Mouse (Mus musculus): ENCODE data around the gene Chmp6.
A peak's percentile ranks its signal among the peaks of the same experiment; 100 is the strongest.

Gene Chmp6

DNA sequence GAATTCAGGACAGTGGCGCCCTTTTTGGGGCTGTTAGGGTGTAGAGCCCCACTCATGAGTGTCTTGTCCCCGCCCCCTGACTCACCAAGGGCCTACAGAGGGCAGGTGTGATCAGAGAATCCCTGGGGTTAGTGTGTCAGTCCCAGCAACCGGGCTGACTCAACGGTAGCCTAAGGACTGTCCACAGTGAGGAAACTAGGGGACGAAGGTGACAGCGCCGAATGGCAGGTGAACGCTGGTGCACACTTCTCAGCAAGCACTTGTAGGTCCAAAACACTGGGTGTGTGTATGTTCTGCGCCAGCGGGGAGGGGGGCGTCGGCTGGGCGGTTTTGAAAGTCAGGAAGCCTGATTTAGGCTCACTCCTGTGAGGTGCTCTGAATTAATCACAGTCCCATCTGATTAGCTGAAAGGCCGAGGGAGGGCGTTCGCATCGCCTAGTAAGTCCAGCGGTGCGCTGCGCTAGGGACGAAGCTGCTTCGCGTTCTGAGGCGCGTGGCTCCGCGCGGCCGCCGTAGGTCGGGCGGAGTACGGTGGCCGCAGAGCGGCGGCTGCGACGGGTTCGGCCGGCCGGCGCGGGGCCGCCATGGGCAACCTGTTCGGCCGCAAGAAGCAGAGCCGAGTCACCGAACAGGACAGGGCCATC, at the start of gene Chmp6:
Chmp6 (plus strand) TSS at position 151 of the 644 bp plus-strand sequence.
- peak; percentile 95 for DNase-seq

DNA sequence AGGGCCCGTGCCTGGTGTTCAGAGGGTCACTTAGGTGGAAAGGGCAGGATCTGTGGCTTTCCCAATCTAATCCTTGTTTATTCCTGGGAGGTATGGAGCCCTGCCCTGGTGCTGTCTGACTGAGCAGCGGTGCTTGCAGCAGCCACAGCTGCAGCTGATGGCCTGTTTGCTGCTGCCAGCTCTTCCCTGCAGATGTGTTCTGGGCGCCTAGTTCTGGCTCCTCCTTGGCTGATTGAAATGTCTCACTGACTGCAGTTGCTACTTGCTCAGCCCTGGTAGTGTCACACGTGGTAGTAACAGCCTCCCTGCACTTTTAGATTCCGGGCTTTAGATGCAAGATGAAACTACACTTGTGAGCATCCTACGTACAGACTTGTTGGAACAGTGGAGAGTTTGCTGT, 46.4 kb upstream of the Chmp6 start:
- DNase-seq, result no peak

DNA sequence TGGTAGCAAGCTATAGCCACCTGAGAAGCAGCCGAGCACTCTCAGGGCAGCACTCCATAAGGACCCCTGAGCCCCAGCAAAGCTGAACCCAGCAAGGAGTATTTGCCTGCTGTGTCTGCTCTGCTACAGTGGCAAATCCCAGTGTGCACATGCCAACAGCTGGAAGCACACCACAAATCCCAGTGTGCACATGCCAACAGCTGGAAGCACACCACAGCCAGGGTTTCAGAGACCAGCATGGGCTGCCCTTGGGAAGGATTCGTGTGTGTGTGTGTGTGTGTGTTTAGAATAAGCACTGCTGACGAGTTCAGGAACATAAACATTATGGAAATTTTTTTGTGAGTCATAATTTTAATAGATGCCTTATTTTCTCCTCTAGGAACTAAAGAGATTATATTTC, 45.1 kb upstream of the Chmp6 start:
- DNase-seq, result no peak

DNA sequence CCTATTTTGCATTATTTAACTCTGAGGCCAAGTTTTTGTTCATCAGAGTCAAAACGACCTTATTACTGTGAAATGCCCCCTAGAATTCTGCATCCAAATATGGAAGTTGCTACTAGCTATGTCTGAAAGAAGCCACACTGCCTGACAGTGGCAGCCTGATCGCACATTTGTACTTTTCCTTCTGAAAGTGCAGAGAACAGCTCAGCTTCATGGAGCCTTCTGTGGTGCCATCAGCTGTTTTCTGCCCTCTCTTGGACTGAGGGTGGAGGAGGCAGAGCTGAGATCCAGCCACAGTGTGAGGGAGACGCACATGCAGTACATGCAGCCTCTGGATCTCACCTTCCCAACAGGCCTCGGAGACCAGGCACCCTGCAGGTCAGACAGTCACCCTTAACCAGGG, 44.7 kb upstream of the Chmp6 start:
- no peak for DNase-seq

DNA sequence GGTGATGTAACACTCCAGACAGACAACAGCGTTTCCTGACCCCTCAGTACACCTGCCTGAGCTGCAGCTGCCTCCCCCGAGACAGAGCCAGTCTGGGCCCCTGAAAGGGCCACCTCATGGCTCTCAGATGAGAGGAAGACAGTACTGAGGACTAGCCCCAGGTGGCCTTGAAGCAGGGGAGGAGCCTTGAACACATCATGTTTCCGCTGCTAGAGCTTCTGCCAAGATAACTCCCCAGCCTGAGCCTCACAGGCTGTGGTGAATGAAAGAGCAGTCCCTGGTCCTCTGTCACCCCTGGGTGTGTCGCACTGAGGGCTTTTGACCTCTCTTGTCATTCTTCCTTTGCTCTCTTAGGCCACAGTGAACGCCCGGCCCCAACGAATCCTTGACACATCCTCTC, 42.1 kb upstream of the Chmp6 start:
- no peak for DNase-seq

DNA sequence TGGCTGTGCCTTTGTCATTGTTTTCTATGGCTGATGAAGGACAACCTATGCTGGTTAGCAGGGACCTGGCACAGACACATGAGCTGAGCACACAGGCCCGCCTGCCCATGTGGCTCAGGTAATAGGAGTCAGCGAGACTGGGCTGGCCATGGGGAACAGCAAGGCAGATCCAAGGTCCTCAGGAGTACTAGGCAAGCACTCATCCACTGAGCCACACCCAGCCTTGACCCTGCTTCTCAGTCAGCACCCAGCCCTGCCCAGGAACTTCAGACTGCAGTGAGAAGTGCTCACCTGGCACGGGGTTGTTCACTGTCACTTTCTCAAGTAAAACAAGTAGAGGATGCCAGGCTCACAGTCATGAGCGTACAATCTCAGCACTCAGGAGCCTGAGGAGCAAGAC, 39.6 kb upstream of the Chmp6 start:
- no peak for DNase-seq

DNA sequence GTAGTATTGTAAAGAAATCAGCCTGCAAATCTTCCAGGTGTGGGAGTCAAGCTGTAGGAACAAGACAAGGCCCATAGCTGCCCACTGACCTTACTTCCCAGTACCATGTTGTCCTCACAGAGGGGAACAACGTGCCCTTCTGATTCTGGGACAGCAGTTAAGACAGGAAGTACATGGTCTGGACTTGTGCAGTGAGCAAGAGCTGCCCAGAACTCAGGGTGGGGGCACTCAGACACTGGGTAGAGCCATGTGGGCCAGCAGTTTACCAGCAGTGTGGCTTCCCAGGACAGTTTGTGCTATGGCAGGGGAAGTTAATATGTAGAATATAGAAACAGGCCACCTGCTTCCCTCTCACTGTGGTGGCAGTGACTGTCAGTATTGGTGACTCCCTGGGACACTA, 38.4 kb upstream of the Chmp6 start:
- DNase-seq, result no peak

DNA sequence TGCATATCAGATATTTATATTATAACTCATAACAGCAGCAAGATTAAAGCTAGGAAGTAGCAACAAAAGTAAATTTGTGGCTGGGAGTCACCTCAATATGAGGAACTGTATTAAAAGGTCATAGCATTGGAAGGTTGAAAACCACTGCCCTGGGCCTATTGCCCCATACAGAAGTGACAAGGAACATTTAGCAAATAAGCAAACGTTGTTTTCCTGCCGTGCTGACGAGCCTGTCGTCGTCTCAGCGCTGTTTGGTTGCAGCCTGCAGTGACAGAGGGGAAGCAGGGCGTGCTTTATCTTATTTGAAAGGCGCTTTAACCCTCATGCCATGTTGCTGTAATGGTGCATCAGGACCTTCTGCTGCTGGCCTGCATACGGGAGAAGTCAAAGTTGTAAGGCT, 37.6 kb upstream of the Chmp6 start:
- no peak for DNase-seq

DNA sequence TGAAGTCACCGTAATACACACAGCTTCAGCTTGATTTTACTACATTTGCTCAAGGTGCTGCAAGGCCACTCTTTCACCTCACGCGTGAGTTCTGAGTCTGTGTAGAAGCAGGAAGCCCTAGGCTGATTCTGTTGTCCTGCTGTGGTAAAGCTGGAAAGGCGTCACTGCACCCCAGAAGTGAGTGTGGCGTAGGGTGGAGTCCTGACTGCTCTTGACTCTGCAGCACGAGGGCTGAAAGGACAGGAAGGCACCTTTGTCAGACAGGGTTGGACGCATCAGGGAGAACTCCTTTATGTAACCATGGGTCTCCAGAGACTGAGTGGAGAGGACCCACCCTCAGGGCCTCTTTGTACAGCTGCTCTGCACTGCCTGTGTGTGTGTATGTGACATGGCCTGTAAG, 36.1 kb upstream of the Chmp6 start:
- DNase-seq, result no peak

DNA sequence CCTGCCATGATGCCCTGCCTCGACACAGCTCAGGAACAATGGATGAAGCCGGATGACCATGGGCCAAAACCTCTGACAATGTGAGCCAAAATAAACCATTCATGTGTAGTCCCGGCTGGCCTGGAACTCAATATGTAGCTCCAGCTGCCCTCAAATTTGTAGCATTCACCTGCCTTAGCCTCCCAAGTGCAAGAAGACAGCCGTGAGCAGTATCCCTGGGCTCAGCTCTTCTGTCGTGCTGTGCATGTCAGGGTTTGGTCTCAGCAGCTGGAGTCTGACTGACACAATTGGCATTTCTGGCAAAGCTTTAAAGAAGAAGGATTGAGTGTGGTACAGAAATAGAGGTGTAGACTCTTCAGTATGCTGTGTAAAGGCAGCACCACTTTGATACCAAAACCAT, 33.7 kb upstream of the Chmp6 start:
- no peak for DNase-seq

DNA sequence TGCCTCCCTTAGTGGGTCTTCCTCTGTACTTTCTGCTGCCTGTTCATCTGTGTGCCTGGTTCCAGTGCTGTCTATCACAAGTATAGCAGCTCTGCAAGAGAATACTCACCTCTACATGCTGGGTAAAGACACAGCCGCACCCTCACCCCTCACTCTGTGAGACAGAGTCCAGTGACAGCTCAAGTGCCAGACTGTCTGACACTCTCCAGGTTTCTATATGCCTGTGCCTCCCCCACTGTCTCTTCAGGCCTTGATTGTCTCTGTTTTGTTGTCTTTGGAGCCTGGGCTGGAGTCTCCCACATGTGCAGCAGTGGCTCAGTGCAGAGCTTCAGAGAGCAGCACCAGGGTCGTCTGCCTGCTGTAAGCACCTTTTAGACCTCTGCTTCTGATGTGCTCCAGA, 29.6 kb upstream of the Chmp6 start:
- DNase-seq, result no peak

DNA sequence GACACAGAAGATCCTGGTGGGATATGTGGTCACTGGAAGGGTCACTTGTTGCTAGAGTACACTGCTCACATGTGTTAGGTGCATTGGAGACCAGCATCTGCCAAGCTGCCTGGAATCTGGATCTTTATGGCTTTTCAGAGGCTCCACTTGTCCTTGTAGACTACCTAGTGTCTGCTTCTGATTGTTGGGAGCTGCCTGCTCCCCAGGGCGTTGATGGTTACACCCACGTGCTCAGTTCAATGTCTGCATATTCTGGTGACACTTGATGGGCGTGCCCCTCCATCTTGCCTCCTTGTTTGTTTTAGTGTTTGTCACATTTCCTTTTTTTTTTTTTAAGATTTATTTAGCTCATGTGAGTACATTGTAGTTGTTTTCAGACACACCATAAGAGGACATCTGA, 23.3 kb upstream of the Chmp6 start:
- DNase-seq, result no peak

DNA sequence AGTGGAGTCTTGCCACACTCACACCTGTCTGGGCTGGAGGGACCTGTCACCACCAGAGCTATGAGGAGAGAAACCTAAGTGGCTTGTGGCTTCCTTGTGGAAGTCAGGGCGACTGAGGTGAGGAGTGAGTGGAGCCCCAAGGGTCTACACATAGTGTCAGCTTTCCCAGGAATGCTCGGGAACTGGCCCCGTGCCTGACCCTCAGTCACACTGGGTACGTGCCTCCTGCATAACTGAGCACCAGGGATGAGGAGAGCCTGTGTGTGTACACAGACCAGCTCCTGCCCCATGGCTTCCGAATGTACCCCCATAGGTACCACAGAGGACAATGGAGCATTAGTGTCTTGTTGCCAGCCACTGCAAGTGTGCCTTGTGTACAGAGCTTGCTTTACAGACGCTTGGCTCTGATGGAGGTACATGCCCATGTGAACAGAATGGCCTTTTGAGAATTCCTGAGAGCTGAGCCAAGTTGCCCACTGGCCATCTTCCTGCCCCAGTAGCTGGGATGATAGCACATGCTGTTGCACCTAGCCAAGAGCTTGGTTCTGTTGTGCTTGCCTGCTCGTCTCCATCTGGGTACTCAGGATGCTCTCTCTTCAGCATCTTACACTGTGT, 21.5 kb upstream of the Chmp6 start:
- DNase-seq, result no peak

DNA sequence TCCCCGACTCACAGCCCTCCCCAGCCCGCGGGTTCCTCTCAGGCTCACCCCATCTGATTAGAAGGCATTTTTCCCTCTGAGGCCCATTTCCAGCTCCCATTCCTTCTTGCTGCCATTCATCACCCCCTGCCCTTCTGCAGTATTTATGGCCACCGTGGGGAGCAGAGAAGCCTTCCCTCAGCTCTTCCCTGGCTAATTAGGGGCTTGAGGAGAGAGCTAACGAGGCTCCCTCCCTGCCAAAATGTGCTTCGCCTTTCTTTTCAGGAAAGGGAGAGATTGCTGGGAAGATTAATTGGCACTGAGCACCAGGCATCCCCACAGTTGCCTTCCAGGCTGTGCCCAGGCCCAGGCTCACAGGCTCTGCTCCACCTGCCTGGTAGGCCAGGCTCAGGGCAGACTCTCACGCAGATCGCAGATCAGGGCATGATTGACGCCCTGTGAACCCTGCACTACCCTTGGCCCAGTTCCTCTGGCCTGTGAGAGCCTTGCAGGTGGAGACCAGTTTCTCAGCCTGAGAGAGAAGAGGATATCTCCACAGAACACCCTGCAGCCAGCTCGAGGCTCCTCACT, 19.5 kb upstream of the Chmp6 start:
- DNase-seq, result no peak

DNA sequence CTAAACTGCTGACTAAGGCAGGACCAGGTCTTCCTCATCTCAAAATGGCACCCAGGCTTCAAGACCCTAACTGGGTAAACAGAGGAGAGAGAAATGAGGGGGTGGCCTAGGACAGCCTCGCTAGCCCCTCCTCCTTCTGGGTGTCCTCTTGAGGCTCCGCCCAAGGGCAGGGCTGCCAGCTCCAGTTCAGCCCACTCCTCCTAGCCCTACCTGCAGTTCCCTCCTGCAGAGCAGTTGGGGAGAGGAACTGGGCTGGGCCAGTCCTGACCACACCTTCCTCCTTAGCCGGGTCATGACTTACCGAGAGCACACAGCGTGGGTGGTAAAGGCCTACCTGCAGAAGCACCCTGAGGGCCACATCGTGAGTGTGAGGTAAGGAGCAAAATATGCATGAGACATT, 18.6 kb upstream of the Chmp6 start:
- no peak for DNase-seq

DNA sequence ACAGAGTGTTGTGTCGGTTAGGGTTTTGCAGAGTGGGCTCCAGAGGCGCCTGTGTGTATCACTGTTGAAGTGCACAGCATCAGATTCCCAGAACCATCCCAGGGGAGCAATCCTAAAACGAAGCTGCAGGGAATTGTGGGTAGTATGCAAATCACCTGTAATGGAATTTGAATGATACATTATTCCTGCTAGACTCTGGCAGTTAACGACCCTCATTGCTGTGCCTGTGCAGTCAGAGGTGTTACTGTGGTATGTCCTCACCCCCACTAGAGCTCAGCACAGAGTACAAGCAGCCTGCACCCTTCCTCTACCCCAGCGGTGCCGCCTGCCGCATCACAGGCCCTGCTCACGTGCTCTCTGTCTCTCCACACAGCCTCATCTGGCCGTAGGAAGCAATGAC, 16.2 kb upstream of the Chmp6 start:
- DNase-seq, result no peak

DNA sequence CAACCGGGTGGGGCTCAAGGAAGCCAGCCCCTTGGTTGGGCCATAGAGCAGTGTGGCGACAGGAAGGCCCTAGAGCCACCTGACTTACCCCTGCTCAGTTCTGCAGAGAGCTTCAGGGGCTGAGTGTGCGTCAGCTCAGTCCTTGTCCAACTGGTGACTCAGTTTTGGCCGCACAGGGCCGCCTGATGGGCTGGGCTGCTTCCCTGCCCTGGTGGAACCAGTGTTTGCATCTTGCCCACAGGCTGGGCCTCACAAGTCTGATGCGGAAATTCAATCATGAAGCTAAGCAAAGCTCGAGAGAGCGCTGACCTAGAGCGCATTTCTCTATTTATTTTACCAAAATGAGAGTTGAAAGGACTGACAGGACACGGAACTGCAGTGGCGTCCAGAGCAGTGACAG, 14.3 kb upstream of the Chmp6 start:
- DNase-seq, result no peak

DNA sequence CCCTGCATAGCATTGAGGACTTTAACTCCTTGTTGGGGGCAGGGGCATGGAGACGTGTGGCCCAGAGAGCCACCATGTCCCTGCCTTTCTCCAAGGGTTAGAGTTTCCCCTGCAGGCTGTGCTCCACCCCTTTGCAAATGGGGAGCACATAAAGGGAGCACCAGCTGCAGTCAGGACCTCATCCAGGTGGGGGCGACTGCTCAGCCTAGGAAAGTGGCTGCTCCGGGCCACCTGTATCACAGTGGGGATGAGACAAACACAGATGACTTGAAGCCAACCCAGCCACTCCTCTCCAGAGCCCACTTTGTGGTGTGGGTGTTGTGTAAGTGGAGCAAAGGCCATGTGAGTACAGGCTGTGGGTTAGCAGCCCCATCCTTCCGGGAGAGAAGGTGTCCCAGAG, 12.1 kb upstream of the Chmp6 start:
- no peak for DNase-seq

DNA sequence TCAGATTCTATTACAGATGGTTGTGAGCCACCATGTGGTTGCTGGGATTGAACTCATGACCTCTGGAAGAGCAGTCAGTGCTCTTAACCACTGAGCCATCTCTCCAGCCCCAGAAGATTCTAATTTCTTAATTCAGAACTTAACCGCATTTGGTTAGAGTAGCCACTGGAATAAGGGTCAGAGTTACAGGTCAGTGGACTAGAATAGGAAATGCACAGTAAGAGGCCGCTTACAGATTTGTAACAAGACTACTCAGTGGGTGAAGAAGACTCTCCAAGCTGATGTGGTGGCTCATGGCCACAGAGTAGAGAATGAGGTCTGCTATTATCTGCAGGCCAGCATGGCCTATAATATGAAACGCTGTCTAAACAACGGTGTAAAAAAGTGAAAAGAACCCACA, 10.3 kb upstream of the Chmp6 start:
- no peak for DNase-seq

DNA sequence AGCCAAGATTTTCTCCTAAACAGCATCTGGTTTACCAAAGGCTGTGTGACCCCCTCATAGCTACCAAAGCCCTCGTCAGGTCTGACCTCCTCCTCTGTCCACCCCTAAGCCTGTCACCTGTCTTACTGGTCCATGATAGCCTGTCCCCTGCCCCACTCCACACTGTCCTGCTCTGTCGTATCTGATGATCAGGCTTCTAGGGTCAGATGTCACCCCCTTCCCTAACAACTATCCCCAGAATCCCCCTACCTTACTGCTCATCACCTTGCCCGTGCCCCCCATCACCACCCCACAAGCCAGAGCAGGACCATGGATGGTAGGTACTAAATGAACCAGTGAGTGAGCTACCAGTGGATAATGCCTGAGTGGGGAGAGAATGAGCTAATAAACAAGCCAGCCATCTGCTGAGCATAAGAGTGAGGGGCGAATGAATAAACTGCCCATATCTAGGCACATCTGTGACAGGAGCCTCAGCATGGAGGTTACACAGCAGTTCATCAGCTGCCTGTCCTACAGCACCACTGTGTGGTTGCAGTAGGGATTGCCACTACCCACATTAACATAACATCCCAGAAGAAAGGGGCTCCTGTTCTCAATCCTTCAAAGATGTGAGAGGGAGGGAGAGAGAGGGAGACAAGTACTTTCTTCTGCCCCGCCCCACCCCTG, 8.5 kb upstream of the Chmp6 start:
- DNase-seq, result peak; percentile 66

DNA sequence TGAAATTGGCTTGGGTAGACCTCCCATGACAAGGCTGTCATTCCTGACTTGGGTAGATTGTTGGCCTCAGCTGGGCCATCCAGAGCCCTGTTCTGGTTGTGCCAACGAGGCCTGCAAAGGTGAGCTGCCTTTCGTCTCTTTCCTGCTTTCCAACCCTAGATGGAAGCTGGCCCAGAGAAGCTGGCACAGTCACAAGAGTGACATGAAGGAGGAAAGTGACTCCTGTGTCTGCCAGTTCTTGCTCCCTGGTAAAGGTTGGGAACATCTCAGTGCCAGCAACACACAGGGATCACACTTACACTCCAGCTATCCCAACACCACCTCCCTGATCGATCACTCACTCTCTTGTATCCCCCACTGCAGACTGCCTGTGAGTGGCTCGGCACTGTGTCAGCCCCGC, 7.4 kb upstream of the Chmp6 start:
- DNase-seq, result no peak

DNA sequence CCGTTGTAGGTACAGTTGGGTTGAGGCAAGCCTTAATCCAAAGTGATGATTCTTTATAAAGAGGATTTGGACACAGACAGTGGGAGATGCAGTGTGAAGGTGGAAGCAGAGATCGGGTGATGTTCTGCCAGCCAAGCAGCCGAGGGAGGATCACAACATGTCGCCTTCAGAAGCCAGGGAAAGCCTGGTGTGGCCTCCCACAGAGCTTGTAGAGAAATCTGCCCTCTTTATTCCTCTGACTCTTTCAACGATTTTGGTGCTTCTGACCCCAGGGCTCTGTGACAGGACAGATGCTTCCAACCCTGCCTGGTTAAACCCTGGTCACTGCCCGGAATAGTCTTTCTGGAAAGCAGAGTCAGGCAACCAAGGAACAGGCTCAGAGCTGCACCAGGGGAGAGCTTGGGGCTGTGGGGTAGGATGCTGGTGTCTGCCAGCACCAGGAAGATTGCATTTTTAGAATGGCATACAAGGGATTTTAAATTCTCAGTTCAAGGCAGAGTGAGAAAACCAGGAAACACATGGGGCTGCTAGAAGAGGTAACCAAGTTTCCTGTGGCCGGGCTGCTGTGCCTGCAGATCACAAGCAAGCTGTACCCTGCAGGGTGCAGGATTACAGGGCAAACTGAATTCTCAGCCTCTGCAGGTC, 6.1 kb upstream of the Chmp6 start:
- DNase-seq, result no peak

DNA sequence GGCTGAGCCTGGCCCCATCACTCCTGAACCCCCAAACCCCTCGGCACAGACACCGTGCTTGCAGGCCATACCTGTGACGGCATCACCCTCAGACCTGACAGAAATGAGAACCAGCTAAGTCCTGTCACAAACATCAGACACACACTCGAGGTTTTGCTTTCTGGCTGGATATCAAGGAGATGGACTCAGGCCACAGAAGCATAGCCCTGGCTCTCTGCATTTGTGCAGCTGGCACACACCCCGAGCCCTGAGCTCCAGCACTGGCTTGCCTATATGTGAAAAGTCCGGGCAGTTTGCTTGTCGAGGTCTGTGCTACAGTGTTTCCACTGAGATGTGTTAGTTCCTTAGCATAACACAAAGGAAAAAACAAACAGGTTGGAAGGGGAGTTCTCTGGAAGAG, 5.5 kb upstream of the Chmp6 start:
- DNase-seq, result no peak

DNA sequence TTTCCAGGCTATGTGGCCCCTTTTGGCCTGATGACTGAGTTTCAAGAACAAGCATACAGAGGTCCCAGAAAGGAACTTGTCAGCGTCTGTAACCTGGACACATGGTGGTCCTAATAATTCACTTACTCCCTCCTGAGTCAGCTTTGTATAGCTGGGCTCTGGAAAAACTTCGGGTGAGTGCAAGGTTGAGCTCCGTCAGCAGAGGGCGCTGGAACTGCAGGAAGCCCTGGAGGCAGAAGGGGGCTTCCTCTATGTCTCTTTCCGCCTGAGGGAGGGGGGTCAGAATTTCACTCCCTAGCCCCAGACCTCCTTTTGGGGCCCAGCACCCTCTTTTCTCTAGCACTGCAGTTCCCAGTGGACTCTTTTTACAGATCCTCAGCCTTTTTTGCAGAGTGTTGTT, 3.8 kb upstream of the Chmp6 start:
- DNase-seq, result peak; percentile 69
